Mouse (Mus musculus): Measurements from ENCODE around the gene Mrpl33. TPM values are rescaled to one million over a fixed set of nuclear protein-coding genes. Genes with fewer than 3 reads are reported as not detected.
A peak's percentile ranks its signal among the peaks of the same experiment; 100 is the strongest.
"Not testable (repeated sequence)": the region's sequence is repeated elsewhere in the genome, so short reads cannot be mapped to it uniquely, and the experiment has no call there.

Mrpl33 gene
- total RNA-seq, 2 experiments from 2014 or later, result 92.2 to 110 TPM

DNA sequence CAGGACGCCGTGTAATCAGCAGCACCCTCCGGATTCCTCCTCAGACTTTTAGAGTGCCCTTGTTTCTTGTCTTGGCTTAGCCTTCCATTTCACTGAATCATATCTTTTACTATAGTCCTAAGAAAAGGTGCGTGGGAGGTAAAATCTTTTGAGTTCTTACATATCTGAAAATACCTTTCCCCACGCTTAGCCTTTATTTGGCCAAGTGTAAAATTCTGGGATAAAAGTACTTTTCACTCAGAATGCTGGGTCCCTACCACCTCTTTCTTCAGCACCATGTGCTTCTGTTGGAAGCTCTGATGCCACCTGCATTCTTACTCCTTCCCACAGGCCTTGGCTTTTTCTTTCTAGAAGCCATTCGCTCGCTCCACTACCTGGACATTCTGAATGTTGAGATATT, 5.6 kb upstream of the Mrpl33 start:
- DNase-seq (ENCODE audit: extremely low spot score in 1 of 2, low spot score in 1 of 2), result no peak

GRCm38 (mm10) chr5:31595868-31596267, 867 bp upstream of the Mrpl33 start:
- DNase-seq (ENCODE audit: extremely low spot score in 1 of 2, low spot score in 1 of 2), result no peak

DNA sequence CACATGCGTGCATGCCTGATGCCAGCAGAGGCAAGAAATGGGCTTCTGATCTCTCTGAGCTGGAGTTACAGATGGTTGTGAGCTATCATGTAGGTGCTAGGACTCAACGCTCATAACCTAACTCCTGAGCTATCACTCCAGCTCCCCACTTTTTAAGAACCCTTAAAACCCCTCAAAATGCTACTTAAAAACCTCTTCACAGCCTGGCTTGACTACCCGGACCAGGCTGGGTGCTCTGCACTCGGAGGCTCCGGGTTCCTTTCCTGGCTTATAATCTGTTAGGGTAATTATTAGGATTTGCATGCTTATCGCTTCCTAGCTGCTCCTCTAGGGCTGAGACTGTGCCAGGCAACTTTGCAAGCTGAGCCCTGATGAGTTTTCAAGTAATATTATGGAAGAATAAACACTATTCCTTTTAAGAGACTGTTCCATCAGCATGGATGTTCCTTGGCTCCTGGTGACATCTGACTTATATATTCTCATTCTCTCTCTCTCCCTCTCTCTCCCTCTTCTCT, 752 bp downstream of the Mrpl33 start:
- no peak for DNase-seq (ENCODE audit: extremely low spot score in 1 of 2, low spot score in 1 of 2)

GRCm38 (mm10) chr5:31598121-31598520, 1.4 kb downstream of the Mrpl33 start:
- DNase-seq (ENCODE audit: extremely low spot score in 1 of 2, low spot score in 1 of 2), result no peak

GRCm38 (mm10) chr5:31598579-31598978, 1.8 kb downstream of the Mrpl33 start:
- peak in 1 of 2 experiments; percentile 20 for DNase-seq (ENCODE audit: extremely low spot score in 1 of 2, low spot score in 1 of 2)

GRCm38 (mm10) chr5:31599161-31599560, 2.4 kb downstream of the Mrpl33 start:
- DNase-seq (ENCODE audit: extremely low spot score in 1 of 2, low spot score in 1 of 2), result no peak

DNA sequence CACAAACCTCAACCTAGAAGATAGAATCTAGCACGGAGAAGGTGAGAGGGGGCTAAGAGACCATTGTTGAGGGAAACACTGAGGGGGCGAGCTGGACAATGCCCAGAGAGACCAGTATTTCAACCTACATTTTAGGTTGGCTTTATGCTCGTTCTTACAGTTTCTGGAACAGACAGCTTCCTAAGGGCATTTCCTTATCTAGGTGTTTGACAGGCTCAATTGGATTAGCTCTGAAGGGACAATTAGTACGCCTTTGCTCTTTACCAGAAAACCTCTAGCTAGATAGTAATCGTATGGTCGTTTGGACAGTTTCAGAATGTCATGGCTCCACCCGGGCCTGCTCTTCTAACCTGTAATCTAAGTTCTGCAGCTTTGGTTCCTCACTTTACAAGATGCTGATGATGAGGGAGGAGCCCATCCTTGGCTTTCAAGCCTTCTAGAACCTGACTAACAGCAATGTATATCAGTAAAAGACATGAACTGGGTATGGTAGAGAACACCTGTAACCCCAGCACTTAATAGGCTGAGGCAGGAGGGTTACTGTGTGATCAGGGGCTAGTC, 4.5 kb downstream of the Mrpl33 start:
- DNase-seq (ENCODE audit: extremely low spot score in 1 of 2, low spot score in 1 of 2), result no peak

DNA sequence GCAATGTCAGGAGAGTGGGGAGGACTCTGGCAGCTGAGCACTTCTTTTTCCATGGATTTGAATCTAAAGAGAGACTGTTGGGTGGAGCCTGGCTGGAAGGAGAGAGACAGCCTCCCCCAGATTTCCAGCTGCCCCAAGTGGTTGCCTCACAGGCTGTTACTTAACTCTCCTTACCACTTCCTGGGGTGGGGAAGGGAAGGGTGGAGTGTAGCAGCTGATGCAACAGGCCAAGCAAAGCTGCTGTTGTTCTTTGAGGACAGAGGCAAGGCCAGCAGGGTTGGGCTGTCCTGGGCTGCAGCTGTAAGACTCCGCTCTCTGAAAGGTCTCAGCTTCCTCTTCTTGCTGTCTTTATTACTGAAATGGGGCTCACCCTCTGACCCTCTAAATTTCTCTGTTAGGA, 5.6 kb downstream of the Mrpl33 start:
- no peak for DNase-seq (ENCODE audit: extremely low spot score in 1 of 2, low spot score in 1 of 2)

DNA sequence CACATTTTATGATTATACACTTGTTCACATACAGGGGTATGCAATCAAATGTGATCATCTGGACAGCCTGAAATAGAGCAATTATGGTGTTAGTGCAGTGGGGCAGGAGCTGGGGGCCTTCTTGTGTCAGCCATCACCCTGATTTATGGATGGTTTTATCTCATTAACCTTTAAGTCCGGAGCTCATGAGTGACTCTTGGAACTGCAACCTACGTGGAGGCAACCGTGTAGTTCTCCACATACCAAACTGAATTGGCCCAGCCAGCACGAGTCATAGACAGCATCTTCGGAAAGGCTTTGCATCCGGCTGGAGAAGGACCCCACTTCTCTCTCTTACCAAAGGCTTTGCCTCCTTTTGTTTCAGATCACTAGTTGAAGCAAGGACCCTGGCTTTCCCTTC, 7.0 kb downstream of the Mrpl33 start:
- no peak for DNase-seq (ENCODE audit: extremely low spot score in 1 of 2, low spot score in 1 of 2)

DNA sequence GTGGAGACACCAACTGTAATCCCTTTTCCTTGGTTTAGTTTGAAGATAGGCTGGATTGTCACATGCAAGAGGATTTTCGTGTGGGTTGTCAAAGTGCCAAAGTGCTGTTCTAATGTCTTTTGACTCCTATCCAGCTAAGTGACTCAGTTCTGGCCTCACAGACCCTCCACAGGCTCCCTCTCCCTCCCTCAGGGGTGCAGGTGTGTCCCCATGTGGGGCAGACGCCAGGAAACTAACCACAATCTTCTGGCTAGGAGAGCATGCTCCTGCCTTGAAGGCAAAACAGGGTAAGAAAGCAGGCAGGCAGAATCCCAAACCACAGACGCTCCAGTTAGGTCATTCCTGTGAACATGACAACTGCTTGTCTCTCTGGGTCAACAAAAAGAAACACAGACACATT, 9.4 kb downstream of the Mrpl33 start:
- DNase-seq (ENCODE audit: extremely low spot score in 1 of 2, low spot score in 1 of 2), result no peak

GRCm38 (mm10) chr5:31610376-31611086, 13.8 kb downstream of the Mrpl33 start:
- DNase-seq (ENCODE audit: extremely low spot score in 1 of 2, low spot score in 1 of 2), result no peak

DNA sequence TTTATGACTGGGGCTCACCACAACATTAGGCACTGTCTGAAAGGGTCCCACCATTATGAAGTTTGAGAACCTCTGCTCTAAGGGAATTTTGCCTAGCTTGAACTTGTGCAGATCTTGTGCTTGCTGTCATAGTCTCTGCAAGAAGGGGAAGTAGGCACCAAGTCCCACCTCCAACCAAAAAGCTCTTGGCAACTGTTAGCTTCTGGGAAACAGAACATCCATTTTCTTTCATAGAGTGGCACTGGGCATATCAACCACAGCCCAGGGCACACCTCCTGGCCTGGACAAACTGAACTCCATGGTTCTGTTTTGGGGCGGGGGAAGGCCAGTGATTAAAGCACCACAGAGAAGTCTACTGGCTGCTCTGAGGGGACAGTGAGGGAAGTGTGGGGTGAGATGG, 14.5 kb downstream of the Mrpl33 start:
- DNase-seq (ENCODE audit: extremely low spot score in 1 of 2, low spot score in 1 of 2), result no peak

- peak; percentile 65 for DNase-seq (ENCODE audit: extremely low spot score in 1 of 2, low spot score in 1 of 2)
Measured at GRCm38 (mm10) chr5:31613852-31614286, 17.1 kb downstream of the Mrpl33 start.

GRCm38 (mm10) chr5:31614339-31615025, 17.7 kb downstream of the Mrpl33 start:
- no peak for DNase-seq (ENCODE audit: extremely low spot score in 1 of 2, low spot score in 1 of 2)

- no peak for DNase-seq (ENCODE audit: extremely low spot score in 1 of 2, low spot score in 1 of 2)
Measured at GRCm38 (mm10) chr5:31620326-31620725, 23.6 kb downstream of the Mrpl33 start.

GRCm38 (mm10) chr5:31627117-31627516, 30.4 kb downstream of the Mrpl33 start:
- DNase-seq (ENCODE audit: extremely low spot score in 1 of 2, low spot score in 1 of 2), result no peak

DNA sequence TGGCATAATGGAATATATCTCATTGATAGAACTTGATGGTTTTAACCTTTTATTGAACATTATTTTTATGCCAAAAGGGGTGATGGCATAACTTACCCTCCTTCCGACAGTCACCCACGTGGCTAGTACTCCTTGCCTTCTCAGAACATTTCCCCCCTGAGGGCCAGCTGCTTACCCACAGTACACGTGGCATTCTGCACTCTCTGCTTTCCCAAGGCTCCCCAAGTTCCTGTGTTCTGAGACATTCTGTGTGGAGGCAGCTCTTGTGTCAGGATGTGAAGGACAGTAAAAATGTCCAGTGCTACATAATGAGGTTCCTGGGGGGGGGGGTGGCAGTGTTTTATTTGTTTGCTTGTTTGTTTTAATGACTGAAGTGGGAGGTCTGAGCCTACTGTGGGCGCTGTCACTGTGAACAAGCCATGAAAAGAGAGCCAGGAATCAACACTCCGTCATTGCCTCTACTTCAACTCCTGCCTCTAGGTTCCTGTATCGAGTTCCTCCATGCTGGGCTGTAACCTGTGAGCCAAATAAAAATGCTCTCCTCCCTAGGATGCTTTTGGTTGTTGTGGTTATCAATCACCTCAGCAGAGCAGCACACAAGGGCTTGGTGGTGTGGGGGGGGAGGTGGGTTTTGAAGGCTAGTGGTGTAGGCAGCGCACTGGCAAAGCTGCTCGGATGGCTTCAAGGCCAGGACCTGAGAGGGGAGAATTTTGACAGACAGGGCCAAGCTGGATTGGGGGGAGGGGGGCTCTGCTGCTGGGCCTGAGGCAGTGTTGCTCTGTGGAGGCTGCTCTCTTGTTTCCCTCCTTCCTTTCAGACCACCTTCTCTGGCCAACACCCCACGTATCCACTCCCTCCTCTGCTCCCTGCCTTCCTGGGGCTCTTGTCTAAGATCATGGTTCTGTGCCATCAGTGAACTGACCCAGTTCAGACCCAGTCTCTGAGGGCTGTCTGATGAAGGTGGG, 31.1 kb downstream of the Mrpl33 start:
- no peak for DNase-seq (ENCODE audit: extremely low spot score in 1 of 2, low spot score in 1 of 2)

- DNase-seq (ENCODE audit: extremely low spot score in 1 of 2, low spot score in 1 of 2), result no peak
Measured at GRCm38 (mm10) chr5:31628555-31628954, 31.8 kb downstream of the Mrpl33 start.

DNA sequence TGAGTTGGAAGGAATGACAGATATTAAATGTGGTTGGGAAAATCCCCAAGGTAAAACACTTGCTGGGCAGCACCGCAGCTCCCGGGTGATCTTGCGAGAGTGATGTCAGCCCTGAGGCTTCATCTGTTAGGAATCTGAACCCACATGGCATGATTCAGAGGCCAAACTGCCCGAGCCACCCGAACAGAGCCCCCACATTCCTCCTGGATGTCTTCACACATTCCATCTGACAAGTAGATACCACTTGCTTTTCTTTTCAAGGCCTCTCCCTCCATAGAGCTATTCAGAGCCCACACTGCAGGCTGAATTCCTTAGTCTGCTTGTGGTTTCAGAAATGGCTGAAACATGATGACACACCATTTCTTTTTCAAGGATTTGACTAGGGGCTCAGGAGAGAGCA, 33.3 kb downstream of the Mrpl33 start:
- no peak for DNase-seq (ENCODE audit: extremely low spot score in 1 of 2, low spot score in 1 of 2)

GRCm38 (mm10) chr5:31631169-31631568, 34.4 kb downstream of the Mrpl33 start:
- not testable (repeated sequence) for DNase-seq (ENCODE audit: extremely low spot score in 1 of 2, low spot score in 1 of 2)
